Mouse (Mus musculus): ENCODE measurements around the gene Krtap16-3. TPM values are rescaled to one million over a fixed set of nuclear protein-coding genes. Genes with fewer than 3 reads are reported as not detected.

Gene Krtap16-3
- not detected in 2 replicates for polyA plus RNA-seq (2016; fragmentation: Nextera tagmentation; extraction: Ambion mirVana)

DNA sequence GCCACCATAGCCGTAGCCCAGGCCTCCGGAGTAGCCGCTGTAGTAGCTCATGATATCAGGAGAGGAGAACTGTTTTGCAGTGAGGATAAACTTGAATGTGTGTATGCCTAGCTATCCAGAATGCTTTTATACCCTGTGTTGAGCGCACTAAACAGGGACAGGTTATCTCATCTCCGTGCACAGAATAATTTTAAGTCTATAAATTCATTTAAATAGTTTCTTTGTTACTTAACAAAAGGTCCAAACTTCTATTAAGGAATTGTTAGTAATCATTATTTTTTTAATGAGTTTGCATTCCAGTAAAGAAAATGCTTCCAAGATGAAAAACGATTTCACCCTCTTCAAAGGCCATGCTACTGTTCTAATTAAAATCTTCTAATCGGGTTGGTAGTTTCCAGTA lies at the start of gene Krtap16-3:
Gene Krtap16-3 (minus strand): TSS at position 101 of the 400 bp plus-strand sequence.
- H3K9me3 ChIP-seq = peaks cover 5% of the 10 kb centered on the region; the same call in 1 of the 2 replicates
- H3K4me3 ChIP-seq = no peak within 1 kb of the TSS
- DNase-seq (ENCODE audit: extremely low spot score, low spot score) = no peak
- no peaks in the 10 kb centered on the region for H3K4me1 ChIP-seq
- no peak within 1 kb of the TSS for H3K27ac ChIP-seq
- 90% methylated on average over 7 of the region's 7 CpGs for WGBS
- H3K36me3 ChIP-seq (replicated peaks) = no peaks in the 10 kb centered on the region
- H3K27me3 ChIP-seq (ENCODE audit: poor library complexity, severe bottlenecking) = no peaks in the 10 kb centered on the region

DNA sequence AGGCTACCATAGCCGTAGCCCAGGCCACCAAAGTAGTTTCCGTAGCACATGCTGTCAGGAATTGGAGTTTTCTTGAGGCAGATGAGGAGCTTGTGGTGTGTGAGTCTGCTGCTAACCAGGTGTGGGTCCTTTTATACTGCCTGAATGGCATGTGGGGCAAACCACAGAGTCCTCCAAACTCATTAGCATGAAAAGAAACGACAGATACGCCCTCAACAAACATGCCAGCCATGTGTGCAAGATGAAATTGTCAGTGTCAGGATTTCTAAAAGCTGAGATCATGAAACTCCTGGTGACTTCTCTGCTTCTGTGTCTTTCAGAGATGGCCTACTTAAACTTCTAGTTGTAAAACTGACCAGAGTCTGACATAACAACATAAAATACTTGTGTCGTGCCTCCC lies 48.0 kb upstream of the Krtap16-3 start, which contains the start of gene Krtap22-2:
Gene Krtap22-2 (minus strand): TSS at position 101 of the 400 bp plus-strand sequence.
- H3K4me3 ChIP-seq = no peak within 1 kb of the TSS
- no peak within 1 kb of the TSS for H3K27ac ChIP-seq
- H3K4me1 ChIP-seq = no peaks in the 10 kb centered on the region
- no peaks in the 10 kb centered on the region for H3K9me3 ChIP-seq
- no peaks in the 10 kb centered on the region for H3K36me3 ChIP-seq (replicated peaks)
- no peaks in the 10 kb centered on the region for H3K27me3 ChIP-seq (ENCODE audit: poor library complexity, severe bottlenecking)
- 89% methylated on average over 5 of the region's 5 CpGs for WGBS
- no peak for DNase-seq (ENCODE audit: extremely low spot score, low spot score)

DNA sequence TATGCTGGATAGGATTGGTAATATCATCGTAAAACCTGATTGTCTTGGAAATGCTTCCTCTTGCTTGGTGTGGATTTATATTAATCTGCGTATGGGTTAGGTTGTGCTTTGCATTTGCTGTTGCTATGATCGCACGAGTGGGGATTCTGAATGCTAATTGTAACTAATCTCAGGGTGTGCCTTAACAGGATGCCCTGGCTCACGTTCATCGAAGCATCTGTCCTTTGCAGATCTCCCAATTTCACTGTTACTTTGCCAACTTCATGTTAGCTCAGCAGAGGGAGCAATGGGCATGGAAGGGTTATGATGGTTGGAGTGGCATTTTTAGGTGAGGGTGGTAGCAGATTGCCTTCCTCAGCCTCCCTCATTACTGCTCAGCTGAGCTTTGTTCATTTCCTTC lies 21.6 kb downstream of the Krtap16-3 start:
- no peak for DNase-seq (ENCODE audit: extremely low spot score, low spot score)
- 82% methylated on average over 6 of the region's 6 CpGs for WGBS
- no peaks in the 10 kb centered on the region for H3K9me3 ChIP-seq

DNA sequence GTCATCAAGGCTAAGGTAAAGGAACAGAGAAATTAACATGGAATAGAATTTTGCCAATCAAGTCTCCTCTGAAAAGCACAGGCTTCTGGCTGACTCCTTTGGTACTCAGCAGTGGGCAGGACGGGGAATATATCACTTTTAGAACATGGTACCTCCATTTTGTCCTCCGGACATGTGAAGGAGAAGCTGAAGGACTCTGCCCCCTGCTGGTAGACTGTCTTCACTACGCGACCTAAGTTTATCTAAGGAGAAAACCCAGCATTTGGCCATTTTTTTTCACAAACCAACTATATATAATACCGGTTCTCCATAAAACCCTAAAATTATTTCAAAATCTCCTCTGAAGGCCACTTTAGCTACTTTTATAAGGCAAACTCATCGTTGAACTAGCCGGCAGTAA lies 24.4 kb downstream of the Krtap16-3 start:
- WGBS = 80% methylated on average over 7 of the region's 7 CpGs

More for the DNA sequence above, 21.6 kb downstream of the Krtap16-3 start:
- Histone ChIP-seq H3K27ac (no peak overlapping the region), H3K36me3 (replicated peaks) (no peaks in the 10 kb centered on the region), H3K4me1 (no peaks in the 10 kb centered on the region), H3K4me3 (no peak overlapping the region), H3K27me3 (ENCODE audit: poor library complexity, severe bottlenecking) (no peaks in the 10 kb centered on the region)

DNA sequence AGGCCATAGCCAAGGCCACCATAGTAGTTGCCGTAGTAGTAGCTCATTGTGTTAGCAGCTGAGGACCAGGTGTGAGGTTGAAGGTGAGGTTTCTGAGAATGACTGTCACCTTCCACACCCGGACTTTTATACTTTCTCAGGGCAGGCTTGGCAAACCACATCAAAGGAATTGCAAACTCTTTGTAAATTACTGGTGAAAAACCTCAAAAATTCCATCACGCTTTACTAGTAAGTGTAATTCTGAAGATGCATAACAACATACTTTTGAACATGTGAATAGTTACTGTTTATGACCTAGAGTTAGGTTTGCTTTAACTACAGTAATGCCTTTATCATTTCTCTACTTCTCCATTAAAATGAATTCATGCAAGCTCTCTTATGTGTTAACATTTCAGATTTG lies 30.5 kb downstream of the Krtap16-3 start, which contains the start of gene Krtap19-9b:
Gene Krtap19-9b (minus strand): TSS at position 101 of the 400 bp plus-strand sequence.
- H3K9me3 ChIP-seq = no peaks in the 10 kb centered on the region
- no peak within 1 kb of the TSS for H3K27ac ChIP-seq
- DNase-seq (ENCODE audit: extremely low spot score, low spot score) = no peak
- no peaks in the 10 kb centered on the region for H3K4me1 ChIP-seq
- H3K4me3 ChIP-seq = no peak within 1 kb of the TSS
- 94% methylated on average over 3 of the region's 3 CpGs for WGBS
- H3K27me3 ChIP-seq (ENCODE audit: poor library complexity, severe bottlenecking) = no peaks in the 10 kb centered on the region
- no peaks in the 10 kb centered on the region for H3K36me3 ChIP-seq (replicated peaks)

More for the DNA sequence above, 24.4 kb downstream of the Krtap16-3 start:
- H3K4me1 ChIP-seq = no peaks in the 10 kb centered on the region
- no peak overlapping the region for H3K4me3 ChIP-seq
- H3K27ac ChIP-seq = no peak overlapping the region
- no peaks in the 10 kb centered on the region for H3K27me3 ChIP-seq (ENCODE audit: poor library complexity, severe bottlenecking)
- H3K36me3 ChIP-seq (replicated peaks) = no peaks in the 10 kb centered on the region
- H3K9me3 ChIP-seq = no peaks in the 10 kb centered on the region
- peak; percentile 22 for DNase-seq (ENCODE audit: extremely low spot score, low spot score)

Other genes starting within 250 kb of the Krtap16-3 start
- not detected in 2 replicates for gene Krtap13-1, start 234.0 kb downstream of the Krtap16-3 start, polyA plus RNA-seq (2016; fragmentation: Nextera tagmentation; extraction: Ambion mirVana)
- not detected in 2 replicates for gene Krtap13, start 211.2 kb downstream of the Krtap16-3 start, polyA plus RNA-seq (2016; fragmentation: Nextera tagmentation; extraction: Ambion mirVana)
- gene 2310034C09Rik, start 204.0 kb downstream of the Krtap16-3 start, polyA plus RNA-seq (2016; fragmentation: Nextera tagmentation; extraction: Ambion mirVana) = not detected in 2 replicates
- gene 2310057N15Rik, start 188.7 kb downstream of the Krtap16-3 start, polyA plus RNA-seq (2016; fragmentation: Nextera tagmentation; extraction: Ambion mirVana) = not detected in 2 replicates
- gene Gm5965, start 185.0 kb downstream of the Krtap16-3 start, polyA plus RNA-seq (2016; fragmentation: Nextera tagmentation; extraction: Ambion mirVana) = not detected in 2 replicates
- gene Gm20741, start 150.7 kb downstream of the Krtap16-3 start, polyA plus RNA-seq (2016; fragmentation: Nextera tagmentation; extraction: Ambion mirVana) = not detected in 2 replicates
- not detected in 2 replicates for gene Krtap15, start 142.7 kb downstream of the Krtap16-3 start, polyA plus RNA-seq (2016; fragmentation: Nextera tagmentation; extraction: Ambion mirVana)
- gene Krtap14, start 136.7 kb downstream of the Krtap16-3 start, polyA plus RNA-seq (2016; fragmentation: Nextera tagmentation; extraction: Ambion mirVana) = not detected in 2 replicates
- not detected in 2 replicates for gene Krtap19-1, start 93.5 kb downstream of the Krtap16-3 start, polyA plus RNA-seq (2016; fragmentation: Nextera tagmentation; extraction: Ambion mirVana)
- not detected in 2 replicates for gene Krtap19-2, start 88.6 kb downstream of the Krtap16-3 start, polyA plus RNA-seq (2016; fragmentation: Nextera tagmentation; extraction: Ambion mirVana)
- not detected in 2 replicates for gene Krtap19-3, start 84.8 kb downstream of the Krtap16-3 start, polyA plus RNA-seq (2016; fragmentation: Nextera tagmentation; extraction: Ambion mirVana)
- gene Krtap19-4, start 77.8 kb downstream of the Krtap16-3 start, polyA plus RNA-seq (2016; fragmentation: Nextera tagmentation; extraction: Ambion mirVana) = not detected in 2 replicates
- not detected in 2 replicates for gene Krtap19-5, start 66.4 kb downstream of the Krtap16-3 start, polyA plus RNA-seq (2016; fragmentation: Nextera tagmentation; extraction: Ambion mirVana)
- not detected in 2 replicates for gene Krtap19-9b, start 30.6 kb downstream of the Krtap16-3 start, polyA plus RNA-seq (2016; fragmentation: Nextera tagmentation; extraction: Ambion mirVana)
- gene Krtap22-2, start 47.9 kb upstream of the Krtap16-3 start, polyA plus RNA-seq (2016; fragmentation: Nextera tagmentation; extraction: Ambion mirVana) = not detected in 2 replicates
- not detected in 2 replicates for gene Gm10229, start 52.4 kb upstream of the Krtap16-3 start, polyA plus RNA-seq (2016; fragmentation: Nextera tagmentation; extraction: Ambion mirVana)
- gene Krtap6-1, start 68.8 kb upstream of the Krtap16-3 start, polyA plus RNA-seq (2016; fragmentation: Nextera tagmentation; extraction: Ambion mirVana) = not detected in 2 replicates
- gene Gm10228, start 78.6 kb upstream of the Krtap16-3 start, polyA plus RNA-seq (2016; fragmentation: Nextera tagmentation; extraction: Ambion mirVana) = not detected in 2 replicates
- gene Krtap6-5, start 85.0 kb upstream of the Krtap16-3 start, polyA plus RNA-seq (2016; fragmentation: Nextera tagmentation; extraction: Ambion mirVana) = not detected in 2 replicates
- gene 1110025L11Rik, start 101.1 kb upstream of the Krtap16-3 start, polyA plus RNA-seq (2016; fragmentation: Nextera tagmentation; extraction: Ambion mirVana) = not detected in 2 replicates
- gene Krtap6-3, start 121.1 kb upstream of the Krtap16-3 start, polyA plus RNA-seq (2016; fragmentation: Nextera tagmentation; extraction: Ambion mirVana) = not detected in 2 replicates
- gene Gm6358, start 178.0 kb upstream of the Krtap16-3 start, polyA plus RNA-seq (2016; fragmentation: Nextera tagmentation; extraction: Ambion mirVana) = not detected in 2 replicates
- gene Gm10061, start 188.2 kb upstream of the Krtap16-3 start, polyA plus RNA-seq (2016; fragmentation: Nextera tagmentation; extraction: Ambion mirVana) = not detected in 2 replicates
- gene Gm9789, start 195.1 kb upstream of the Krtap16-3 start, polyA plus RNA-seq (2016; fragmentation: Nextera tagmentation; extraction: Ambion mirVana) = not detected in 2 replicates
- gene Gm7735, start 206.6 kb upstream of the Krtap16-3 start, polyA plus RNA-seq (2016; fragmentation: Nextera tagmentation; extraction: Ambion mirVana) = not detected in 2 replicates
- gene 1110057P08Rik, start 211.9 kb upstream of the Krtap16-3 start, polyA plus RNA-seq (2016; fragmentation: Nextera tagmentation; extraction: Ambion mirVana) = not detected in 2 replicates
- gene Krtap20-2, start 243.0 kb upstream of the Krtap16-3 start, polyA plus RNA-seq (2016; fragmentation: Nextera tagmentation; extraction: Ambion mirVana) = not detected in 2 replicates